Mouse (Mus musculus): ENCODE data around the gene Lsm11. TPM values are rescaled to one million over a fixed set of nuclear protein-coding genes. Genes with fewer than 3 reads are reported as not detected.

The Lsm11 gene
- total and polyA plus RNA-seq, 3 experiments = 8.9 to 13.1 (median 11.0) TPM

- H3K36me3 ChIP-seq (replicated peaks in 1 of 2; ENCODE audit: control insufficient read depth in 1 of 2, insufficient read depth in 1 of 2, low read length in 1 of 2) = peaks cover 24 to 38% of the 10 kb centered on the region in 2 experiments
- no peaks in the 10 kb centered on the region for H3K79me2 ChIP-seq (replicated peaks; ENCODE audit: control insufficient read depth, extremely low read depth, insufficient read depth, poor library complexity, severe bottlenecking)
Observed at GRCm38 (mm10) chr11:45955127-45955627, 10.4 kb upstream of the Lsm11 start, which contains the start of gene Thg1l. TSS of gene Thg1l (minus strand) at chr11:45955494.

GRCm38 (mm10) chr11:45947491-45947890 lies 2.8 kb upstream of the Lsm11 start:
- in situ Hi-C loops (cut with MboI; ENCODE audit: low pct_ligation_motif_present, low pct_unique_long_range_greater_than_20kb, low sequenced_read_pairs) (no loop called here), dilution Hi-C loops (cut with MboI; ENCODE audit: extremely low pct_ligation_motif_present, extremely low pct_unique_long_range_greater_than_20kb, low sequenced_read_pairs) (no loop called here)
- no peak for TF ChIP-seq SIN3A (IDR thresholded peaks at IDR 0.05; ENCODE audit: low read length)
- no peak for TF ChIP-seq HCFC1 (IDR thresholded peaks at IDR 0.05; ENCODE audit: low read depth, low read length)
- TF ChIP-seq KAT2A (IDR thresholded peaks at IDR 0.05; ENCODE audit: insufficient replicate concordance, low read length) = no peak
- TF ChIP-seq USF1 (IDR thresholded peaks at IDR 0.05; ENCODE audit: low read depth, low read length) = no peak
- no peak for TF ChIP-seq EP300 (IDR thresholded peaks at IDR 0.05; ENCODE audit: low read length)
- TF ChIP-seq ZKSCAN1 (IDR thresholded peaks at IDR 0.05; ENCODE audit: borderline replicate concordance, low read depth, low read length) = no peak
- TF ChIP-seq POLR2AphosphoS2 (IDR thresholded peaks at IDR 0.05; ENCODE audit: low read depth, low read length) = no peak
- TF ChIP-seq MAZ (IDR thresholded peaks at IDR 0.05; ENCODE audit: low read depth, low read length) = no peak
- no peak for TF ChIP-seq MYC (IDR thresholded peaks at IDR 0.05; ENCODE audit: low read depth, low read length)
- no peak for TF ChIP-seq ZC3H11A (IDR thresholded peaks at IDR 0.05; ENCODE audit: low read depth, low read length)
- no peak for TF ChIP-seq UBTF (IDR thresholded peaks at IDR 0.05; ENCODE audit: low read depth, low read length)
- no peak for TF ChIP-seq MAX (IDR thresholded peaks at IDR 0.05; ENCODE audit: low read length)
- TF ChIP-seq NELFE (IDR thresholded peaks at IDR 0.05; ENCODE audit: low read depth, low read length) = no peak
- no peak for TF ChIP-seq JUND (conservative IDR thresholded peaks at IDR 0.05; ENCODE audit: low read depth, low read length)
- TF ChIP-seq GABPA (IDR thresholded peaks at IDR 0.05; ENCODE audit: insufficient replicate concordance, low read depth, low read length) = no peak
- TF ChIP-seq NRF1 (IDR thresholded peaks at IDR 0.05; ENCODE audit: low read depth, low read length) = no peak
- no peak for TF ChIP-seq IRF4 (IDR thresholded peaks at IDR 0.05; ENCODE audit: low read depth, low read length)
- Histone ChIP-seq H3K4me2 (ENCODE audit: insufficient read depth, low read depth, poor library complexity, severe bottlenecking) (no peak overlapping the region), H3K27ac (ENCODE audit: insufficient read depth, low read depth) (no peak overlapping the region), H3K9me3 (replicated peaks; ENCODE audit: low read length) (no peaks in the 10 kb centered on the region), H3K36me3 (replicated peaks in 1 of 2; ENCODE audit: control insufficient read depth in 1 of 2, insufficient read depth in 1 of 2, low read length in 1 of 2) (peaks cover 42 to 62% of the 10 kb centered on the region in 2 experiments), H3K4me3 (replicated peaks in 1 of 3; ENCODE audit: low read depth in 2 of 3, low read length in 2 of 3, poor library complexity in 1 of 3) (no peak overlapping the region), H3K27me3 (replicated peaks) (no peaks in the 10 kb centered on the region), H3K4me1 (ENCODE audit: control insufficient read depth in 1 of 2, insufficient read depth in 2 of 2) (peaks cover 0 to 26% of the 10 kb centered on the region in 2 experiments; a peak in 3 of 4 replicates), H3K9ac (ENCODE audit: insufficient read depth, low read depth) (no peak overlapping the region), H3K79me2 (replicated peaks; ENCODE audit: control insufficient read depth, extremely low read depth, insufficient read depth, poor library complexity, severe bottlenecking) (no peaks in the 10 kb centered on the region)
- DNase-seq (ENCODE audit: extremely low read depth) = no peak

More at GRCm38 (mm10) chr11:45955127-45955627, 10.4 kb upstream of the Lsm11 start, which contains the start of gene Thg1l:
- in situ Hi-C loops (cut with MboI; ENCODE audit: low pct_ligation_motif_present, low pct_unique_long_range_greater_than_20kb, low sequenced_read_pairs) = loop anchor here (10.0 to 25.0 kb wide), 2 partner anchors 182 to 260 kb away; no protein-coding TSS in a partner anchor
- TF ChIP-seq GABPA (IDR thresholded peaks at IDR 0.05; ENCODE audit: insufficient replicate concordance, low read depth, low read length) (peak; percentile 72), JUN (IDR thresholded peaks at IDR 0.05; ENCODE audit: insufficient read depth, low read depth, low read length) (no peak), UBTF (IDR thresholded peaks at IDR 0.05; ENCODE audit: low read depth, low read length) (no peak), MXI1 (IDR thresholded peaks at IDR 0.05; ENCODE audit: low read depth, low read length) (peak; percentile 99), ZC3H11A (IDR thresholded peaks at IDR 0.05; ENCODE audit: low read depth, low read length) (no peak), RAD21 (IDR thresholded peaks at IDR 0.05; ENCODE audit: low read depth, low read length) (no peak), POLR2AphosphoS2 (IDR thresholded peaks at IDR 0.05; ENCODE audit: low read depth, low read length) (peak; percentile 89; the same call in 1 of the 2 replicates), KAT2A (IDR thresholded peaks at IDR 0.05; ENCODE audit: insufficient replicate concordance, low read length) (peak; percentile 89; the same call in 1 of the 2 replicates), TBP (conservative IDR thresholded peaks at IDR 0.05; ENCODE audit: low read depth, low read length) (peak; percentile 91), MYC (IDR thresholded peaks at IDR 0.05; ENCODE audit: low read depth, low read length) (peak; percentile 100), ZMIZ1 (IDR thresholded peaks at IDR 0.05; ENCODE audit: low read depth, low read length) (peak; percentile 92), EP300 (IDR thresholded peaks at IDR 0.05; ENCODE audit: low read length) (no peak), ZKSCAN1 (IDR thresholded peaks at IDR 0.05; ENCODE audit: borderline replicate concordance, low read depth, low read length) (no peak), MEF2A (IDR thresholded peaks at IDR 0.05; ENCODE audit: borderline replicate concordance, low read depth, low read length) (peak; percentile 72), USF1 (IDR thresholded peaks at IDR 0.05; ENCODE audit: low read depth, low read length) (peak; percentile 58), MAX (IDR thresholded peaks at IDR 0.05; ENCODE audit: low read length) (peak; percentile 99), E2F4 (IDR thresholded peaks at IDR 0.05; ENCODE audit: insufficient replicate concordance, low read depth, low read length) (no peak), RCOR1 (conservative IDR thresholded peaks at IDR 0.05; ENCODE audit: low read depth, low read length) (0 out of 2 replicates have a peak, but pooled peaks have one; percentile 55), ELF1 (IDR thresholded peaks at IDR 0.05; ENCODE audit: low read depth, low read length) (peak; percentile 99), SIN3A (IDR thresholded peaks at IDR 0.05; ENCODE audit: low read length) (peak; percentile 100), CHD1 (IDR thresholded peaks at IDR 0.05; ENCODE audit: low read depth, low read length) (no peak), IRF4 (IDR thresholded peaks at IDR 0.05; ENCODE audit: low read depth, low read length) (peak; percentile 61; the same call in 1 of the 2 replicates), JUND (conservative IDR thresholded peaks at IDR 0.05; ENCODE audit: low read depth, low read length) (no peak), ETS1 (conservative IDR thresholded peaks at IDR 0.05; ENCODE audit: low read depth, low read length) (peak; percentile 70), USF2 (conservative IDR thresholded peaks at IDR 0.05; ENCODE audit: low read depth, low read length) (no peak), NRF1 (IDR thresholded peaks at IDR 0.05; ENCODE audit: low read depth, low read length) (peak; percentile 60), POLR2A (IDR thresholded peaks at IDR 0.05; ENCODE audit: low read depth, low read length) (peak; percentile 89), ZNF384 (IDR thresholded peaks at IDR 0.05; ENCODE audit: low read depth, low read length) (no peak), HCFC1 (IDR thresholded peaks at IDR 0.05; ENCODE audit: low read depth, low read length) (peak; percentile 96), NELFE (IDR thresholded peaks at IDR 0.05; ENCODE audit: low read depth, low read length) (peak; percentile 98), SMC3 (IDR thresholded peaks at IDR 0.05; ENCODE audit: low read depth, low read length) (no peak), TCF12 (IDR thresholded peaks at IDR 0.05; ENCODE audit: low read depth, low read length) (peak; percentile 94), CHD2 (IDR thresholded peaks at IDR 0.05; ENCODE audit: low read length) (peak; percentile 68), CTCF (conservative IDR thresholded peaks at IDR 0.05 in 1 of 2, IDR thresholded peaks at IDR 0.05 in 1 of 2; ENCODE audit: low read depth in 2 of 2, low read length in 2 of 2) (no peak), MAFK (IDR thresholded peaks at IDR 0.05; ENCODE audit: insufficient replicate concordance, low read length) (no peak), PAX5 (IDR thresholded peaks at IDR 0.05; ENCODE audit: low read length) (no peak), BHLHE40 (IDR thresholded peaks at IDR 0.05; ENCODE audit: low read depth, low read length) (peak; percentile 25; the same call in 1 of the 2 replicates), MAZ (IDR thresholded peaks at IDR 0.05; ENCODE audit: low read depth, low read length) (0 out of 2 replicates have a peak, but pooled peaks have one; percentile 78)
- dilution Hi-C loops (cut with MboI; ENCODE audit: extremely low pct_ligation_motif_present, extremely low pct_unique_long_range_greater_than_20kb, low sequenced_read_pairs) = no loop called here
- DNase-seq (ENCODE audit: extremely low read depth) = peak; percentile 97
- no peaks in the 10 kb centered on the region for H3K9me3 ChIP-seq (replicated peaks; ENCODE audit: low read length)
- peaks cover 7 to 23% of the 10 kb centered on the region in 2 experiments for H3K4me1 ChIP-seq (ENCODE audit: control insufficient read depth in 1 of 2, insufficient read depth in 2 of 2)
- no peaks in the 10 kb centered on the region for H3K27me3 ChIP-seq (replicated peaks)
- peak within 1 kb of the TSS; percentile 72 for H3K9ac ChIP-seq (ENCODE audit: insufficient read depth, low read depth)
- H3K4me3 ChIP-seq (replicated peaks in 1 of 3; ENCODE audit: low read depth in 2 of 3, low read length in 2 of 3, poor library complexity in 1 of 3) = peak within 1 kb of the TSS; percentile 63 to 92 (median 72)
- peak within 1 kb of the TSS; percentile 88 for H3K27ac ChIP-seq (ENCODE audit: insufficient read depth, low read depth)
- peak within 1 kb of the TSS; percentile 87 for H3K4me2 ChIP-seq (ENCODE audit: insufficient read depth, low read depth, poor library complexity, severe bottlenecking)

All from CH12.LX (cell line).